Mouse (Mus musculus): ENCODE measurements around the gene Smad6.

GRCm38 (mm10) chr9:63993256-63993655, 28.6 kb downstream of the Smad6 start:
- TF ChIP-seq CTCF (IDR thresholded peaks at IDR 0.05; ENCODE audit: low read depth, low read length) (no peak), POLR2A (IDR thresholded peaks at IDR 0.05; ENCODE audit: insufficient read depth, low read length) (no peak), EP300 (IDR thresholded peaks at IDR 0.05; ENCODE audit: insufficient read depth, low read depth, low read length) (no peak)
